Mouse (Mus musculus) MN1 (cell line): ENCODE measurements around the gene Usp10.

ENCODE experiments used
- DNase-seq: peaks from one replicate; pipeline ENCODE4 v3.0.0-alpha.2; 2016; ENCODE audit warnings: low spot score

Gene Usp10

DNA sequence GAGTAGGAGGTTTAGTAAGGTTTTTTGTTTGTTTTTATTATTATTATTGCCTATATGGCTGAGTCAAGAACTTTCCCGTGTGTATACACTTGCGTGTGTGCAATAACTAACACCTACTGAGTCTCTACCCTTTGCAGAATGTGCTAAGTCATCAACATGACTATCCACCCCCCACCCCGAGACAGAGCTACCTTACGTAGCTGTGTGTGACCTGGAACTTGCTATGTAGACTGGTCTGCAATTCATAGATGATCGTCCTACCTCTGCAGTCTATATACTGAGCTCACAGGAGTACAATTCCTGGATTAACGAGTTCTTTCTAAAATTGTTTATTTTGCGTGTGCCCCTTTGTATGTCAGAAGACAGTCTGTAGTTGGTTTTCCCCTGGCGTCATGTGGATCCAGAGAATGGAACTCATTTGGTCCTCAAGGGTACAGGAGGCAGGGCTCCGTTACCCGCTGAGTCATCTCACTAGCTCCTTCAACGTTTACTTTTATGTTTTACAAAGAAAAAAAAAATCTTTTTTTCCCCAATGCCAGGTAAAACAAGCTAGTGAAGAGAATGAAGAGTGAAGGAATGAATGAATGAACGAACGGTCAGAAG is at the start of gene Usp10:
Usp10 (plus strand) TSS at position 417 of the 603 bp plus-strand sequence.
- DNase-seq = no peak

- DNase-seq = peak; percentile 98
Measured at GRCm38 (mm10) chr8:119861706-119862389, 48.3 kb upstream of the Usp10 start, which contains the start of gene Klhl36. TSS of gene Klhl36 (plus strand) at chr8:119862266.

DNA sequence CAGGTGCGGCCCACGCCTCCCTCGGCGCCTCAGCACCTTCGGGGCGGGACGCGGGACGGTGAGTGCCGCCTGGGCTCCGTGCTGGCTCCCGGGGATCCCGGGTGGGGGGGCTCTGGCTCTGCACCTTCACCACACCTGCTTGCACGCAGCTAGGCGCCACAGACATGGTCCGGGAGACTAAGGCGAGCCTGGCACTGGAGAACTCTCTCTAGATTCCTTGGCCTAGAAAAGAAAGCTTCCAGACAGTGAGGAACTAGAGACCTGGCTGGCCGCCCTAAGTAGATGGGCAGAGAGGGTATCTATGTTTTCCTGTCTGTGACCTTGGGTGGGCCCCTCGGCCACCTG is 47.8 kb upstream of the Usp10 start:
- DNase-seq = no peak

GRCm38 (mm10) chr8:119862749-119863148 is 47.4 kb upstream of the Usp10 start:
- peak; percentile 52 for DNase-seq

DNA sequence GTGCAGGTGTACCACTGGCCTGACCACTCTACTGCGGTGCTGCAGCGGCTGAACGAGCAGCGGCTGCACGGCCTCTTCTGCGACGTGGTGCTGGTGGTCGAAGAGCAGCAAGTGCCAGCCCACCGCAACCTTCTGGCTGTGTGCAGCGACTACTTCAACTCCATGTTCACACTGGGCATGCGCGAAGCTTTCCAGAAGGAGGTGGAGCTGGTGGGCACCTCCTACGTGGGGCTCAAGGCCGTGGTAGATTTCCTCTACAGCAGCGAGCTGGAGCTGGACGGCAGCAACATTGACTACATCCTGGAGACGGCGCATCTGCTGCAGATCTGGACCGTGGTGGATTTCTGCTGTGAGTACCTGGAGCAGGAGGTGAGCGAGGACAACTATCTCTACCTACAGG is 40.5 kb upstream of the Usp10 start:
- no peak for DNase-seq

DNA sequence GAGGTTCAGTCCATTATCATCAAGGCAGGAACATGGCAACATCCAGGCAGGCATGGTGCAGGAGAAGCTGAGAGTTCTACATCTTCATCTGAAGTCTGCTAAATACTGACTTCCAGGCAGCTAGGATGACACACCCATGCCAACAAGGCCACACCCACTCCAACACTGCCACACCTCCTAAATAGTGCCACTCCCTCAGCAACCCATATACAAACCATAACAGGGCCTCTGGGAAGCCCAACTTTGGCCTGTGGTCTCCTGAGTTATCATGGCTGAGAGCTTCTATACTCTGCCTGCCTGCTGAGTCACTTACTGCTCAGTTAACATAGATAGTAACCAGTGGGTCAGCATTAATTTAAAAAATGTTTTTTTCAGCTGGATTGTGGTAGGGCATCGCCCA is 37.0 kb upstream of the Usp10 start:
- no peak for DNase-seq

DNA sequence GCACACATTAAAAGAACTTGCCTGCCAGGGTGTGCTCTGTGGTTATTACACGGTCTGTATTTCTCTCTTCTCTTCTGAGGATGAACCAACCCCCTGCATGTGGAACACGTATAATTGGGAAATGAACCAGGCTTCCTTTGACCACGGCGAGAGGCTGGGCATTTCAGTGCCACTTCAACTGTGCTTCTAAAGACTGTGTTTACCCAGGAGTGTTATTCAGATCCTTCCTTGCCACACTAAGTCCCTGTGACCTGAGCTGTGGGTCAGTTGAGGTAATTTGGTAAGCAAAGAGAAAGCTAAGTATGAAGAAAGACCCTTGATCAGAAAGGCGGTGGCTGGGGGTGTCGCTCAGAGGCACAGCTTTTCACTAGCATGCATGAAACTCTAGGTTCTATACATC is 28.9 kb upstream of the Usp10 start:
- DNase-seq = no peak

GRCm38 (mm10) chr8:119881917-119882316 is 28.2 kb upstream of the Usp10 start:
- no peak for DNase-seq

DNA sequence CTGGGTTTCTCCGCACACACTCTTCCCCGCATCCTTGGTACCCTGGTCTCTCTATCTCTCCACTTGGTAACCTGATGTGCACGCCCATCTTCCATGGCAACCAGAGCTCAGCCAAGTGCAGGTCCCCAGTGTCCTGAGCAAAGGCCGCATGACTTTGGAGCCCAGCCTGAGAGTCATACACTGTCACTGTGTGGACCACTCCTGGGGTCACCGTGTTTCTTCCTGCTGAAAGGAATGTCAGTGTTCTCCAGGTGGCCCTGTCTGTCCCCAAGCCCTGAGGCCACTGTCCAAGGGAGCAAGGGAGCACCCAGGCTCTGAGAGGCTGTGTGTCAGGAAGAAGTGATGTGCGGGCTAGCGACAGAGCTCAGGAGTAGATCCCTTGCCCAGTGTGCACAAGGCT is 26.9 kb upstream of the Usp10 start:
- DNase-seq = no peak

DNA sequence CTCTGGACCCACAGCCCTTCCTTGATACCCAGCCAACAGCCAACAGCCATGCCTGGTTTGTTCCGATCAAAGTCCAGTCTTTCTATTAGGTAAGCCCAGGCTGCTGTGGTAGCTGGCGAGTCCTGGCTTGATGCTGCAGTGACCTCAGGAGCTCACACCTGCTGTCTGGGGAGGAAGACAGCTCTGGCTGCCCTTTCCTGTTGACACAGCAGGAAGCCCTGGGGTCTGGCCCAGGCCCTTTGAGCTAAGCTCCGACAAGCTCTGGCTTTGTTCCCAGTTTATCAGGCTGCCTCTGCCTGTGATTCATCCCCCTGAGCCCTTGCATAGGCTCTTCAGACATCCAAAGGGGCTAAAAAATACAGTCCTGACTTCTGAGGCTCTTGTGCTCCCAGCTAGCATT is 24.5 kb upstream of the Usp10 start:
- peak; percentile 96 for DNase-seq

- no peak for DNase-seq
Measured at GRCm38 (mm10) chr8:119887130-119887529, 23.0 kb upstream of the Usp10 start.

- peak; percentile 63 for DNase-seq
Measured at GRCm38 (mm10) chr8:119888012-119888411, 22.1 kb upstream of the Usp10 start.

- DNase-seq = no peak
Measured at GRCm38 (mm10) chr8:119897069-119897468, 13.1 kb upstream of the Usp10 start.

DNA sequence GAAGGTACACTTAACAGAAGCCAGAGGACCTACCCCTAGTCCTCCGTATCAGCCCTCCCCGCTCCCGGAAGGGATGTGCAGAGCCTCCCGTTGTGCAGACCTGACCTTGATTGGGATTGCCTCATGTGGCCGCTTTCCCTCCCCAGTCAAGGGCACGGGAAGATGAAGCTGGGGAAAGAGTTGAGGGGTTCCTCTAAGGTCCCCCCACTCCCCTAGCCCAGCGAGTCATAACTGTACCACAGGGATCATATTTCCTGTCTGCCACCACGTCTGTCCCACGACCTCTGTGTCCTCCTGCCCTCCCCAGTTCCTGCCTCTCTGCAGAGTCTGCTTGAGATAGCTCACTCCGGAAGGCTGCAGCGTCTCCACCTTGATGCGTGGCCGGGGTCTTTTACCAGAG is 12.2 kb upstream of the Usp10 start:
- no peak for DNase-seq

DNA sequence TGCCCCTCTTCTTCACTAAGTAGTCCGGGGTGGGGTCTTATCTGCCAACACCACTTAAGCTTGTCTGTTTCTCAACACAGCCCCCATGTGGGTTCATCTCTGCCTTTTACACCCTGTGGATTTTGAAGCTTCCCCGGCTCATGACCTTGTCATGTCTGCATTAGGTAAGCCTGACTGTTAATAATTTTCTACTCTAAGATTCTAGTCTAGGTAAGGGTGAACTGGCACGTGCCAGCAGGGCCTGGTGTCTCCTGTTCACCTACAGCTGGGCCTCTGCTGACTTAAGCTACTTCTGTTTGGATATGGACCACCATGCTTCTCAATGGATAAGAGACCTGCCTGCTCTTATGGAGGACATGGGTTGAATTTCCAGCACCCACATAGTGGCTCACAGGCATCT is 8.8 kb upstream of the Usp10 start:
- no peak for DNase-seq

- no peak for DNase-seq
Measured at GRCm38 (mm10) chr8:119901952-119902351, 8.2 kb upstream of the Usp10 start.

- peak; percentile 46 for DNase-seq
Measured at GRCm38 (mm10) chr8:119904323-119904911, 5.7 kb upstream of the Usp10 start.

DNA sequence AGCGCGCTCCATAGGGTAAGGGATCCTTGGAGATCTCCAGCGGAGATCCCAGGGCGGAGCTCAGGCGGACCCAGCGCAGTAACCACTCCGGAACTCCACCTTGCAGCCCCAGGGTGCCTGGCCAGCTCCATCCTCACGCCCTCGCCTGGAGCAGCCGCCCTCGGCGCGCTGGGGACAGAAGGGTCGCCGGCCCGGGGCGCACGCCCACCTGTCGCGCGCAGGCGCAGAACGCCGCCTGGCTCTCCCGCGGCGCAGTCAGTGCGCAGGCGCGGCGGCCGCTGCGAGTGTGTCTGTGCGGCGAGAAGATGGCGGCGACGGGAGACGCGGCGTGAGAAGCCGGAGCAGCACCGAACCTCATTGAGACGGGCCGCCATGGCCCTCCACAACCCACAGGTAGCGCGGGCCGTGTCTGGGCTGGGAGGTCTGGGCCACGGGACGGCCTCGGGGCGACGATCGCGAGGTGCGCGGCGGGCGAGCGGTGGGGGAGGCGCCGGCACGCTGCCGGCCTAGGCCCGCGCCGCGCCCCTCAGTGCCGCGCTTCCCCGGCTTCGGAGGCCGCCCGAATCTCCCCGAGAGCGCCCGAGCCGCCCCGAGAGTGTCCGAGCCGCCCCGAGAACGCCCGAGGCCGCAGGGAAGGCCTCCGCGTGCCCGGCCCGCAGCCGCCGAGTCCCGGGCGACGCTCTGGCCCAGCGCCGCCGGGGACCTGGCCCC is 542 bp downstream of the Usp10 start, which contains the start of gene Gm20388:
Gm20388 (plus strand) TSS at position 295 of the 711 bp plus-strand sequence.
- DNase-seq = peak; percentile 97

GRCm38 (mm10) chr8:119911258-119911962 is 1.2 kb downstream of the Usp10 start:
- DNase-seq = no peak

GRCm38 (mm10) chr8:119912643-119913042 is 2.5 kb downstream of the Usp10 start:
- DNase-seq = no peak

DNA sequence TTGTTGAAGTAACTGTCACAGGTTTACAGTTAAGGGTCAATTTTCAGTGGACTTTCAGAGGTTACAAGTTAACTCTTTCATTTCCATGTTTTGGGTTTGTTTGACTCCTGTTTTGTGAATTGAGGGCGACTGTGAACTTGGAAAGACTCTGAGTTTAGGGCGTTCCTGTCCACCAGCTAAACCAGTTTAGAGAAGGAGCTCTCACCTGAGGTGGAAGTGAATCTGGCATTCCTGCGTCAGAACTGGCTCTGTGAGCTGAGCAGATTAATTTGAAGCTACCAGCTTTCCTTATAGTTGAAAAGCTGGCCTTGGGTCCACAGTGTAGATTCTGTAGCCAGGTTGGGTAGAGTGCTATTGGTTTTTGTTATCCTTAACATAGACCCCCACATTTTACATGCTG is 3.0 kb downstream of the Usp10 start:
- no peak for DNase-seq

GRCm38 (mm10) chr8:119914161-119914560 is 4.0 kb downstream of the Usp10 start:
- DNase-seq = no peak
